Mouse (Mus musculus): ENCODE measurements at regions not wholly inside any gene's neighbourhood (a gene's known extent, or its start where the extent isn't known, plus 50 kb on each side); places are given as distances from the start of the nearest gene placed in this dataset.

DNA sequence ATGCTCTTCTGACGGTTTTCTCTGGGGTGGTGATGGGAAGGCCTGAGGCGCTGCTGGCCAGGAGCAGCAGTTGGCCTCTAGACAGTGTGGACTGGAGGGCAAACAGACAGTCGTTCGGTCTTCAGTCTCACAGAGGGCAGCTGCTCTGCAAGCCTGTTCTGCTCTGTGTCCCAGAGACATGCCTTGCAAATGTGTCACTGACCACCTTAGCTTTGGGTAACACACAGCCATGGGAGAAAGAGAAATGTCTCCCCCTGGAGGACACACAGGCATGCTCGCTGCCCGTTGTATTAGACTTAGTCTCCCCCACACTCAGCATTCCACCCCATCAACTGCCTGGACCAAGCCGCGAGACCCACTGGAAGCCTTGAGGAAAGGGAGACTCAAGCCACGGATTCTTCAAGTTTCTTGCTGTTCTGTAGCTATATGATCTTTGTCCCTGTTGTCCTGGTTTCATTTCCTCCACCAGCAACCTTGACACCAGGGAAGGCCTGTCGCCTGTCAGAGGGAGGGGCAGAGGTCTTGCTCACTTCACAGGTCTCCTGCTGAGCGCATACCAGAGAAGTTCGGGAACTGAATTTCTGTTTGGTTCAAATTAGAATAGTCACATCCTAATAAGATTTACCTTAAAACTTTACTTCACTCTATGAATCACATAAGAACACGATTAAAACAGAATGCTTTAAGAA lies 310.8 kb downstream of the Setd4 start:
- H3K27me3 ChIP-seq (ENCODE audit: control insufficient read depth, insufficient read depth, low read length), result no peaks in the 10 kb centered on the region
- WGBS, result 25% methylated on average over 13 of the region's 13 CpGs
- peak; percentile 80; the same call in 1 of the 2 replicates for TF ChIP-seq CTCF (IDR thresholded peaks at IDR 0.05; ENCODE audit: borderline replicate concordance, control insufficient read depth, extremely low read depth, insufficient read depth, low read length, poor library complexity)
- TF ChIP-seq POLR2A (IDR thresholded peaks at IDR 0.05; ENCODE audit: control insufficient read depth, extremely low read depth, insufficient read depth, low read length, poor library complexity), result no peak
- DNase-seq, result peak; percentile 81
- no peak overlapping the region for H3K27ac ChIP-seq (ENCODE audit: control insufficient read depth, insufficient read depth, low read length)
- no peaks in the 10 kb centered on the region for H3K36me3 ChIP-seq (ENCODE audit: control insufficient read depth, insufficient read depth, low read length)
- H3K4me1 ChIP-seq (replicated peaks; ENCODE audit: control insufficient read depth, insufficient read depth, low read length), result peaks cover 26% of the 10 kb centered on the region
- H3K4me3 ChIP-seq (ENCODE audit: control insufficient read depth, insufficient read depth, low read length), result no peak overlapping the region

DNA sequence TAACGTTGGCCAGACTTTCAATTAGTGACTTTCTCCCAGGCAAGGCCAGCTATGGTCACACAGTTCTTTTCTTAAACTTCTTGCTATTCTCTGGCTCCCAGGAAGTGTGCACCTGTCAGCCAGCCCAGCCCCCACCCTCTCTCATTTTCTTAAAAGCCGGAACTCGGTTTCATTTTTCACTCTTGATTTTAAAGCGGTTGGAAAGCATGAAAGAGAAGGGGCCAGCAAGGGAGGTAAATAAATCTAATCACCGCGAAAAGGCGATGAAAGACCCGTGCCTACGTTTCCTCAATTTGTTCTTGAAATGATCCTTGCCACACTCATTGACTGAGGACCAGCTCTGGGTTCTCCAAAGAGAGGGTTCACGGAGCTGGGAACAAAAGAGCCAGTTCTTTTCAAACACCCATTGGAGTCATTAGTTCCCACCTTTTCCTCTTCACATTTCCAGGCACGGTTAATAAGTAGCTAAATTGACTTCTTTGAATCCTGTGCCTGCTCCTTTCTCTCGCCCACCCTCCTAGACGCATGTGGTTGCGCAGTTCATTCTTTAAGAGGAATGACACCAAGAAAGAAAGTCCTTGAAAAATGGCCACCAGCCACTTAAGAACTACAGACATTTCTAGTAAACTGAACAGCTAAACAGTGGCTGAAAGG lies 311.6 kb downstream of the Setd4 start:
- peak; percentile 28 for DNase-seq
- 0 out of 2 replicates have a peak overlapping the region, but pooled peaks have one; percentile 10 for H3K27ac ChIP-seq (ENCODE audit: control insufficient read depth, insufficient read depth, low read length)
- H3K4me3 ChIP-seq (ENCODE audit: control insufficient read depth, insufficient read depth, low read length), result peak overlapping the region; percentile 24
- no peaks in the 10 kb centered on the region for H3K36me3 ChIP-seq (ENCODE audit: control insufficient read depth, insufficient read depth, low read length)
- no peak for TF ChIP-seq POLR2A (IDR thresholded peaks at IDR 0.05; ENCODE audit: control insufficient read depth, extremely low read depth, insufficient read depth, low read length, poor library complexity)
- WGBS, result 25% methylated on average over 14 of the region's 14 CpGs
- peaks cover 26% of the 10 kb centered on the region for H3K4me1 ChIP-seq (replicated peaks; ENCODE audit: control insufficient read depth, insufficient read depth, low read length)
- no peaks in the 10 kb centered on the region for H3K27me3 ChIP-seq (ENCODE audit: control insufficient read depth, insufficient read depth, low read length)

DNA sequence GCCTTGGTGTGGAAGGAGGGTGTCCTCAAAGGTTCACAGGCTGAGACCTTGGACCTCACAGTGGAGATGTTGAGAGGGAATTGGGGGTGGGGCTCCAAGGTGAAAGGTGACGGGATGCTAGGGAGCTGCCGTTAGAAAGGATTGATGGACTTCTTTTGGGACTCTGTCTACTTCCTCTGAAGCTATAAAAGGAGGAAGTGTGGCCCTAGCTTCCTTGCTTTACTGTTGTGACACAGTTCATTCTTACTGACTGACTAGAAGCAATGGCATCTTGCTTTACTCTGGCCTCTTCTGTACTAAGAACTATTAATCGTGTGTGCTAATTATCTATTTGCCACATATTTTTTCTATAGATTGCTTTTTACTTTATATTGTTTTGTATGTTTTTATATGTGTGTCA lies 315.8 kb downstream of the Setd4 start:
- Histone ChIP-seq H3K27ac (ENCODE audit: control insufficient read depth, insufficient read depth, low read length) (no peak overlapping the region), H3K4me3 (ENCODE audit: control insufficient read depth, insufficient read depth, low read length) (no peak overlapping the region), H3K27me3 (ENCODE audit: control insufficient read depth, insufficient read depth, low read length) (no peaks in the 10 kb centered on the region), H3K36me3 (ENCODE audit: control insufficient read depth, insufficient read depth, low read length) (no peaks in the 10 kb centered on the region), H3K4me1 (replicated peaks; ENCODE audit: control insufficient read depth, insufficient read depth, low read length) (peaks cover 23% of the 10 kb centered on the region)
- TF ChIP-seq CTCF (IDR thresholded peaks at IDR 0.05; ENCODE audit: borderline replicate concordance, control insufficient read depth, extremely low read depth, insufficient read depth, low read length, poor library complexity) (no peak), POLR2A (IDR thresholded peaks at IDR 0.05; ENCODE audit: control insufficient read depth, extremely low read depth, insufficient read depth, low read length, poor library complexity) (no peak)
- WGBS, result 65% methylated on average over 3 of the region's 3 CpGs
- no peak for DNase-seq

- Histone ChIP-seq H3K27me3 (ENCODE audit: control insufficient read depth, insufficient read depth, low read length) (no peaks in the 10 kb centered on the region), H3K4me3 (ENCODE audit: control insufficient read depth, insufficient read depth, low read length) (no peak overlapping the region), H3K4me1 (replicated peaks; ENCODE audit: control insufficient read depth, insufficient read depth, low read length) (peaks cover 17% of the 10 kb centered on the region), H3K36me3 (ENCODE audit: control insufficient read depth, insufficient read depth, low read length) (no peaks in the 10 kb centered on the region), H3K27ac (ENCODE audit: control insufficient read depth, insufficient read depth, low read length) (no peak overlapping the region)
- DNase-seq, result no peak
- TF ChIP-seq POLR2A (IDR thresholded peaks at IDR 0.05; ENCODE audit: control insufficient read depth, extremely low read depth, insufficient read depth, low read length, poor library complexity) (no peak), CTCF (IDR thresholded peaks at IDR 0.05; ENCODE audit: borderline replicate concordance, control insufficient read depth, extremely low read depth, insufficient read depth, low read length, poor library complexity) (no peak)
- 85% methylated on average over 2 of the region's 2 CpGs for WGBS
Observed at GRCm38 (mm10) chr16:93287520-93287919, 316.3 kb downstream of the Setd4 start.

DNA sequence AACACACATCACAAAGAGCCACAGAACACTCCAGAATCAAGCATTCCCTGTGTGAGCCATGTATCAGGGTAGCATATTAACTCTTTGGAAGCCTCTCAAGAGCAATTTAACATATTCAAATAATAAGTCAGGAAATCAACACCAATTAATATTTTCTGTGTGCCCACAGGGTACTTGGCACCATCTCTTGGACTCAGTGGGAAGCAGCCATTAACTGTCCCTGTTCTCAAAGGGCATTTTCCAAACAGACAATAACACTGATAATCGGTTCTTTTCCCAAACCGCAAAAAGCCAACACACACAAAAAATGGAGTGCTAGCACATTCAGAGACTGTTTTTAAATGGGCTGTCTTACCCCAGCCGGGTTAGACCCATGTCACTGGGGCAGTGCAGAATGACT lies 317.0 kb downstream of the Setd4 start:
- H3K27me3 ChIP-seq (ENCODE audit: control insufficient read depth, insufficient read depth, low read length), result no peaks in the 10 kb centered on the region
- no peak for DNase-seq
- TF ChIP-seq CTCF (IDR thresholded peaks at IDR 0.05; ENCODE audit: borderline replicate concordance, control insufficient read depth, extremely low read depth, insufficient read depth, low read length, poor library complexity) (no peak), POLR2A (IDR thresholded peaks at IDR 0.05; ENCODE audit: control insufficient read depth, extremely low read depth, insufficient read depth, low read length, poor library complexity) (no peak)
- no peak overlapping the region for H3K4me3 ChIP-seq (ENCODE audit: control insufficient read depth, insufficient read depth, low read length)
- 97% methylated on average over 3 of the region's 3 CpGs for WGBS
- H3K4me1 ChIP-seq (replicated peaks; ENCODE audit: control insufficient read depth, insufficient read depth, low read length), result peaks cover 13% of the 10 kb centered on the region
- H3K36me3 ChIP-seq (ENCODE audit: control insufficient read depth, insufficient read depth, low read length), result no peaks in the 10 kb centered on the region
- no peak overlapping the region for H3K27ac ChIP-seq (ENCODE audit: control insufficient read depth, insufficient read depth, low read length)

DNA sequence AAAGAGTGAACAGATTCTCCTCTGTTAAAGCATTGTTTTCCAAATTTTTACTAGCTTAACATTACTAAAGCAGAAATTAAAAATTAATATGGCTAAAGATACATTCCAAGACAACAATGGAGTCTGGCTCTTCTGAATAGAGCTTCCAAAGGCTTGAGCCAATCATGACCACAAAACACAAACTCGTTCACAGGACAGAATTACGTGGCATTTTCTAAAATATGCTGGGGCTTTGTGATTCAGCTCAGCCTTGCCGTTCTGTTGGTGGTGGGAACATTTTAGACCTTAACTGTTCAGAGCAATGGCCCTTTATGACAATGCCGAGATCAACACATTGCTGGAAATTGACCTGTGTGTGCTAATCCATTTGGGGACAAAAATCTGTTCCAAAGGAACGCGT lies 318.7 kb downstream of the Setd4 start:
- Histone ChIP-seq H3K36me3 (ENCODE audit: control insufficient read depth, insufficient read depth, low read length) (no peaks in the 10 kb centered on the region), H3K4me1 (replicated peaks; ENCODE audit: control insufficient read depth, insufficient read depth, low read length) (peaks cover 10% of the 10 kb centered on the region), H3K27ac (ENCODE audit: control insufficient read depth, insufficient read depth, low read length) (no peak overlapping the region), H3K4me3 (ENCODE audit: control insufficient read depth, insufficient read depth, low read length) (no peak overlapping the region), H3K27me3 (ENCODE audit: control insufficient read depth, insufficient read depth, low read length) (no peaks in the 10 kb centered on the region)
- DNase-seq, result no peak
- over 99% methylated on average over 6 of the region's 6 CpGs for WGBS
- TF ChIP-seq CTCF (IDR thresholded peaks at IDR 0.05; ENCODE audit: borderline replicate concordance, control insufficient read depth, extremely low read depth, insufficient read depth, low read length, poor library complexity) (no peak), POLR2A (IDR thresholded peaks at IDR 0.05; ENCODE audit: control insufficient read depth, extremely low read depth, insufficient read depth, low read length, poor library complexity) (no peak)
